Mouse (Mus musculus): ENCODE results near the gene Ky.

Ky gene

GRCm38 (mm10) chr9:102505700-102506585 lies at the start of gene Ky:
TSS of gene Ky (plus strand) at chr9:102505750.
- DNase-seq (ENCODE audit: low spot score), result no peak

GRCm38 (mm10) chr9:102462251-102462650 lies 43.3 kb upstream of the Ky start:
- DNase-seq (ENCODE audit: low spot score), result no peak

- no peak for DNase-seq (ENCODE audit: low spot score)
Observed at GRCm38 (mm10) chr9:102465044-102465443, 40.5 kb upstream of the Ky start.

GRCm38 (mm10) chr9:102465726-102466125 lies 39.8 kb upstream of the Ky start:
- DNase-seq (ENCODE audit: low spot score), result no peak

DNA sequence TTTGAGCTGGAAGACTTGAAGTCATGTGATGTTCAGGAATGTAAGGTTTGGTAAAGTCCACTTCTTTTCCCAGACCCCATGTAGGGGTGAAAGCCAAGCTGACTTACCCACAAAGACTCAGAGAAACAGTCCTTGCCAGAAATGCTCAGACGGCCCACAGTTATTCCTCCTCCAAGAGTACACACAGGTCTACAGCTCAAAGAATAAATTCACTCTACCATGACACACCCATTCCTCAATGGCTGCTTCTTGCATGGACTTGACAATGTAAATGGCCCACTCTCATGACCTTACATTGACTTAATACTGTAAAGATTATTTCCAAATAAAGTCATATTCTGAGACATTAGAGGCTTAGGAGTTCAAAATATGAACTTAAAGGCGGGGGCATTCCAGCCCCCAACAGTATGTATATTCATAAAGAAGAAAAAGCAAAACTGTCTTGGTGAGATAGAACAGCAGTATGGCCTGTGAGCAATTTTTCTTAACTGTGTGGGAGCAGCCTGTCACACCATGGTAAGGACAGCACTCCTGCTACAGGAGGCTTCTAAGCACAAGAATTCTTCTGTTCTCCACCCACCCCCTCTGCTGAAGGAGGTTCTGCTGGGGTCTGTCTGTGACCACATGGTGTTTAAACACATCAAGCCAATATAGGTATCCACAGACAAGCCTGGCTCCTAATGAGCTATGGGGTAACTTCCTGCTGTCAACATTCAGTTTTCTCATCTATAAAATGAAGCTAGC lies 35.3 kb upstream of the Ky start:
- DNase-seq (ENCODE audit: low spot score), result no peak

- peak; percentile 11 for DNase-seq (ENCODE audit: low spot score)
Observed at GRCm38 (mm10) chr9:102477767-102478450, 27.6 kb upstream of the Ky start.

- no peak for DNase-seq (ENCODE audit: low spot score)
Observed at GRCm38 (mm10) chr9:102478451-102478835, 27.1 kb upstream of the Ky start.

GRCm38 (mm10) chr9:102479022-102479421 lies 26.5 kb upstream of the Ky start:
- no peak for DNase-seq (ENCODE audit: low spot score)

- no peak for DNase-seq (ENCODE audit: low spot score)
Observed at GRCm38 (mm10) chr9:102492031-102492795, 13.3 kb upstream of the Ky start.

DNA sequence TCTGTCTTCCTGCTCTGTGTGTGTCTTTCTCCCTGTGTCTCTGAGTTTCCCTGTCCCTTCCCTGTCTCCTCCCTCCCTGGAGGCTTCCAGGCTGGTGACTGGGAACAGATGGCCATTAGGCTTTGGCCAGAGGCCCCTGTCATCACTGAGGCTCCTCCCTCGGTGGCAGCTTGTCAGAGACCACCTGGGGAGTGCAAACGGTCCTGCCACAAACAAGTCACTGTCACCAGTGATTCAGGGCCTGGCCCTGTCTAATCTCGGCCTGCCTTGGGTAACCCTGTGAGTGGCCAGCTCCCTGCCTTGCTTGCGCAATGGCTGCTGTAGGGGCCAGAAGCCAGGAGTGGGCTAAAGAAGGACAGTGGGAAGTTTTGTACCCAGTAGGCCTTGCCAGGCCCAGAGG lies 12.5 kb upstream of the Ky start:
- peak; percentile 4 for DNase-seq (ENCODE audit: low spot score)

GRCm38 (mm10) chr9:102493916-102494315 lies 11.6 kb upstream of the Ky start:
- DNase-seq (ENCODE audit: low spot score), result no peak

DNA sequence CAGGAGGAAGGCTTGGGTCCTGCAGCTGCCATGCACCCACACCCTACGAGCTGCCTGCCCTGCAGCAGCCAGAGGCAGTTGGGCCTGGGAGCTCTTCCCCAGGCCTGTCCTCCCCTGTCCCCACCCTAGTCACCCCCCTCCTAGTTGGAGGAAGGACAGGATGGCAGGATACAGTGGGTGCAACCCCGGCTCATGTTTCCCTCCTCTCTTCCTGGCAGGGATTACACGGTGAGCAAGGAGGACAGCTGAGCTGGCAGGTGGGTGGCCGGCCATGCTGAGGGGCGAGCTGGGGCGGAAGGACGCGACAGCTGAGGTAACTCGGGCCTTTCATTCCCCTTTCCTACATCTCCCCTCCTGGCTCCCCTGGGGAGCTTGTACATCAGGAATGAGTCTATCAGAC lies 11.1 kb upstream of the Ky start:
- no peak for DNase-seq (ENCODE audit: low spot score)

GRCm38 (mm10) chr9:102495266-102495665 lies 10.3 kb upstream of the Ky start:
- no peak for DNase-seq (ENCODE audit: low spot score)

- no peak for DNase-seq (ENCODE audit: low spot score)
Observed at GRCm38 (mm10) chr9:102496481-102497041, 9.0 kb upstream of the Ky start.

GRCm38 (mm10) chr9:102497089-102497690 lies 8.4 kb upstream of the Ky start:
- DNase-seq (ENCODE audit: low spot score), result no peak

DNA sequence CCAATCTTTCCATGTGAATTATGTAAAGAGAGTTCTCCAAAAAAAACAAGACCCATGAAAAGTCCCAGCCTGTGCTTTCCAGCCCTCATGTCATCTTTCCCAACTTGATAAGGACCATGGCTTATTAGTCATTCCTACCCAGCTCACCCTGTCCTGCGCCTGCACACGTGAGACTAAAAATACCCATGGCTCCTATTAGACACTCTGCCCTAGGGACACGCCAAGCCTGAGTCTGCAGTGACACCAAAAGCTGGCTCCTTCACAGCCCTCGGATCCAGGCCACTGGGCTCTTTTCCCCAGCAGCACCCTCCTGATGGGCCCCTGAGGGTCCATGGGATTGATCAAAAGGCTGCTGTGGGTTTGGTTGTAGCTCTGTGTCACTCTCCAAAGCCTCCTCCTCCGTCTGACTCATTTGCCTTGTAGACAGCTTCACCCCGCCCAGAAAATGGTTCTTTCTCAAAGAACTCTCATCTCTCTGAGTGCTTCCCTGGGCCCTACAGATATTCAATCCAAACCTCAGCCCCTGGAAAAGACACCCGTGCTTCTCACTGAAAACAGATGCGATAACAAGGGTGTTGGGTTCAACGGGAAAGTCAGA lies 7.6 kb upstream of the Ky start:
- no peak for DNase-seq (ENCODE audit: low spot score)

DNA sequence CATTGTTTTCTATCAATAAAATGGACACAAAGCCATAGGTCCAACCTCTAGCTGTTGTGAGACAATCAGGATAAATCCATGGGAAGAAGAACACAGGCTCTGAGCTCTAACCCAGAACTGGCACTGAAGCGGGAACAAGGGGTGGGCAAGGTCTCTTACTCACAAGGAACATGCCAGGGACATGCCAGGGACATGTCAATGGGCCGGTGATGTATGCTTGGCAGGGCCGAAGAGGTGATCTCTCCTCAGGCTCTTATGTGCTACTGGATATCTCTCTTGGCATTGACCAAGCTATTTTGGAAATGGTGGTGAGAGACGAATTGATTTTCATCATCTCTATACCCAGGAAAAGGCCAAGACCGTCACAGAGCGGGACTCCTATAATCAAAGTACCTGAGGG lies 6.8 kb upstream of the Ky start:
- DNase-seq (ENCODE audit: low spot score), result no peak

DNA sequence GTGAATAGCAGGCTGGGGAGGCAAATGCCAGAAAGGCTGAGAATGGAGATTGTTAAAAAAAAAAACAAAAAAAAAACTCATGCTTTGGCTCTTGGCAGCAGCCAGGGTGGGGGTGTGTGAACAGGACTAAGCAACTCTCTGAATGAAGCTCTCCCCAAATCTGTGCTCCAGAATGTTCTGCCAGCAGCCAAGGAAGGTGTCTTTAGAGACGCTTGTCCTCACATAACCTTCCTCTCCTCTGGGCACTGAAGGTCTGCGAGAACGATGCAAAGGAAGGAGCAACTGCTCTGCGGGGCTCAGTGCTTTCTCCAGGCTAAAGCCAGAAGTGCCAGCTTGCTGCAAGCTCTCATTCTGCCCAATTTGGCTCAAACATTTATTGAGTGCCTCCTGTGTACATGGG lies 6.3 kb upstream of the Ky start:
- DNase-seq (ENCODE audit: low spot score), result no peak

DNA sequence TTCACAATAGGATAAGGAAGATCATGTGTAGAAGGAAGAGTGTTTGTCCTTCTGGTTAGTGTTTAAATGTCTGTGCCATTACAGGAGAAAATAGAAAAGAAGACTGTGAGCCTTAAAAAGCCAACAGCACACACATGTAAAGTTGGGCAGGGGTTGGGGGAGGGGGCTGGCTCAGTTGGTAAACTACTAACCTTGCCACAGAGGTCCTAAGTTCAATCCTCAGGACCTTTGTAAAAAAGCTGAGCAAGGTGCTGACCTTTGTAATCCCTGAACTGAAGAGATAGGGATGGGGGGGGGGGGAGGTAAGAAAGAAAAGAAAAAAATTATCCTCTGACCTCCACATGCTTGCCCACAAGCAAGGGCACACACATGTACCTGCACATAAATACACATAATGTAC lies 5.8 kb upstream of the Ky start:
- DNase-seq (ENCODE audit: low spot score), result no peak

DNA sequence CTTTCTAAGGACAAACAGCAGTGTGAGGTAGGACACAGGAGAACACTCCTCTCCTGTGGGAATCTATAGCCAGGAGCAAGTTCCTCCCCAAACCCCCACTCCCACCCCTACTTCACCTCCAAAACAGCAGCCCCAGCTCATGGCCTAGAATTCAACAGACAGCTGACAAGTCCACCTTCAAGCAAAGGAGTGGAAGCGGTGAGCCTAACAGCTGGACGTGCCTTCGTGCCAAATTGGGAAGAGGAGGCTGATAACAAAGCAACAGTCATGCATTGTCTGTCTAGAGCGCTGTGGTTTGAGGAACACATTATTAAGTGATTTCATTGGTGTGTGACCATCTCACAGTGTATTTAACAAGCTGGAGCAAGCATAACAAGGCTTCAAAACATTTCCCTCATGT lies 4.4 kb upstream of the Ky start:
- no peak for DNase-seq (ENCODE audit: low spot score)
